Mouse (Mus musculus): ENCODE results near the gene Pcdh7. TPM values are rescaled to one million over a fixed set of nuclear protein-coding genes. Genes with fewer than 3 reads are reported as not detected.
"Not testable (repeated sequence)": the region's sequence is repeated elsewhere in the genome, so short reads cannot be mapped to it uniquely, and the experiment has no call there.

The Pcdh7 gene
- polyA plus RNA-seq, 1 experiment: not detected

DNA sequence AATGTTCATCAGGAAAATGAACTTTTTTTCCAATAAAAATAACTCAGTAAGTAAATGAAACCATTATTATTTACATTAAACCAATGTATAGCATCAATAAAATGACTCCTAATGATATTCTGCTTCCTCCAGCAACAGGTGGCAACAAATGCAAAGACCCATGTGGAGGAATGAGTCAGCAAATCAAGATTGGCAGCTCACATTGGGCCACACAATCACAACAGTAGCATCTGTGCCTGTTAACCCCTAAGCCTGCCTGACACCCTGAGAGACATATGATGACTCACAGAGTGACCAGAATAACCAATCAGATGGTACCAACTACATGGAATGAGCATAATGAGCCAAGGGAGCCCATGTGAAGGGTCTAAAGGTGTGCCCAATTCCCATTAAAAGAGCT lies 454.5 kb downstream of the Pcdh7 start:
- Histone ChIP-seq H3K4me1 (ENCODE audit: control insufficient read depth, insufficient read depth, low read length) (no peaks in the 10 kb centered on the region), H3K4me3 (ENCODE audit: insufficient read depth, low read depth, low read length) (no peak overlapping the region), H3K27ac (ENCODE audit: insufficient read depth, low read depth, low read length) (no peak overlapping the region)
- no peak for TF ChIP-seq CTCF (IDR thresholded peaks at IDR 0.05; ENCODE audit: insufficient read depth, low read depth, low read length)
- no peak for TF ChIP-seq POLR2A (IDR thresholded peaks at IDR 0.05; ENCODE audit: insufficient read depth, low read depth, low read length)

DNA sequence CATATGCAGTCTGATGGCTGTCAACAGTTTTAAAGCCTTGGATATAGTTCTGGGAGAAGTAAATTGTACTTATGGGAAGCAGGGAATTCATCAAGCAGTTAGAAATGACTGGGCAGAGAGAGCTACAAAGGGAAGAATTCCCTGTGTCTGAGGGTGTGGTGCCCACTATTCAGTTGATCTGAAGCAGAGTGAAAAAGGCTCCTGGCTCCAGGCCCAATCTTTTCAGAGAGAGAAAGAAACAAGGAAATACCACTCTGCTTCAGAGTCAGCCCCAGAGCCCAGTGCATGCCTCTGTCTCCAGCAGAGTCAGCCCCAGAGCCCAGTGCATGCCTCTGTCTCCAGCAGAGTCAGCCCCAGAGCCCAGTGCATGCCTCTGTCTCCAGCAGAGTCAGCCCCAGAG lies 456.6 kb downstream of the Pcdh7 start:
- not testable (repeated sequence) for H3K4me3 ChIP-seq (ENCODE audit: insufficient read depth, low read depth, low read length); H3K27ac ChIP-seq (ENCODE audit: insufficient read depth, low read depth, low read length); H3K4me1 ChIP-seq (ENCODE audit: control insufficient read depth, insufficient read depth, low read length)

DNA sequence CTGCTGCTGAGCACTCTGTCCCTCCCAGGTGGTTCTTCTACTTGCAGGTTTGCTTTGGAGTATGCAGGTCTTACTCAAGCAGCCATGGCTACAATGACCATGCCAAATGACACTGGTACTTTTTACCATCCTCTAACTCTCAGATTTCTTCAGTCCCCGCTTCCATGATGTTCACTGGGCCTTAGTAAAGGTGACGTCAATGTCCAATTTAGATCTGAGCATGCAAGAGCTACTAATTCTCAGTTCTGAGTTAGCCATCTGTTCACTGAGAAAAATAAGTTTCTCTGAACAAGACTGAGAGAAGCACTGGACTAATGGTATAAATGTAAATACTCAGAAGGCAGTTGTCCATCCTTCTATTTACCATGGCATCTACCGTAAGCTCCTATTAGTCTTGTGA lies 457.8 kb downstream of the Pcdh7 start:
- Histone ChIP-seq H3K27ac (ENCODE audit: insufficient read depth, low read depth, low read length) (no peak overlapping the region), H3K4me1 (ENCODE audit: control insufficient read depth, insufficient read depth, low read length) (no peaks in the 10 kb centered on the region), H3K4me3 (ENCODE audit: insufficient read depth, low read depth, low read length) (no peak overlapping the region)
- WGBS: 96% methylated on average over 3 of the region's 3 CpGs
- TF ChIP-seq CTCF (IDR thresholded peaks at IDR 0.05; ENCODE audit: insufficient read depth, low read depth, low read length) (no peak), POLR2A (IDR thresholded peaks at IDR 0.05; ENCODE audit: insufficient read depth, low read depth, low read length) (no peak)
